Mouse (Mus musculus): ENCODE results near the gene Tmem94. TPM values are rescaled to one million over a fixed set of nuclear protein-coding genes. Genes with fewer than 3 reads are reported as not detected.

Gene Tmem94
- polyA plus RNA-seq, 1 experiment, result 84.7 TPM

- Histone ChIP-seq H3K27ac (ENCODE audit: control insufficient read depth, insufficient read depth, low read length) (no peak overlapping the region), H3K4me1 (replicated peaks; ENCODE audit: control insufficient read depth, insufficient read depth, low read length) (peaks cover 10% of the 10 kb centered on the region), H3K4me3 (ENCODE audit: control insufficient read depth, insufficient read depth, low read length) (peak overlapping the region; percentile 74), H3K36me3 (ENCODE audit: control insufficient read depth, insufficient read depth, low read length) (no peaks in the 10 kb centered on the region), H3K27me3 (ENCODE audit: control insufficient read depth, insufficient read depth, low read length) (no peaks in the 10 kb centered on the region)
- no peak for DNase-seq
- 29% methylated on average over 11 of the region's 11 CpGs for WGBS
- TF ChIP-seq POLR2A (IDR thresholded peaks at IDR 0.05; ENCODE audit: control insufficient read depth, extremely low read depth, insufficient read depth, low read length, poor library complexity), result no peak
- no peak for TF ChIP-seq CTCF (IDR thresholded peaks at IDR 0.05; ENCODE audit: borderline replicate concordance, control insufficient read depth, extremely low read depth, insufficient read depth, low read length, poor library complexity)
Observed at GRCm38 (mm10) chr11:115824813-115825212, 59.6 kb downstream of the Tmem94 start.

DNA sequence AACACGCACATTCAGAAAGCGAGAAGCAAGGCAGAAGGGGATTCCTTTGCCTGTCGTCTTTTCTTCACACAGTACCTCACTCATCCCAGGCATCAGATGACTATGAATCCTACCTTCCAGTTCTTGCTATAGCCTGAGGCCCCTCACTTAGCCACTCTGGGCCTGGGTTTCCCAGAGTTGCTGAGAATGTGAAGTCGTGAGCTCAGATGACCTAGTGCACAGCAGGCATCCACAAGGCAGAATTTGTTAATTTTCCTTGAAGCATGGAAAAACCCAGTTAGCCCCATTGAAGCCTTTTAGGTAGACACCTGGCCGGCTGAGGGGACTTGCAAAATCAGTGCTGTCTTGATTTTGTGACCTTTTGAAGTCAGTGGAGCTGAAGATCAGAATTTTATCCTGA is 61.3 kb downstream of the Tmem94 start:
- no peak overlapping the region for H3K4me3 ChIP-seq (ENCODE audit: control insufficient read depth, insufficient read depth, low read length)
- H3K36me3 ChIP-seq (ENCODE audit: control insufficient read depth, insufficient read depth, low read length), result no peaks in the 10 kb centered on the region
- DNase-seq, result no peak
- 93% methylated on average over 5 of the region's 5 CpGs for WGBS
- TF ChIP-seq POLR2A (IDR thresholded peaks at IDR 0.05; ENCODE audit: control insufficient read depth, extremely low read depth, insufficient read depth, low read length, poor library complexity) (no peak), CTCF (IDR thresholded peaks at IDR 0.05; ENCODE audit: borderline replicate concordance, control insufficient read depth, extremely low read depth, insufficient read depth, low read length, poor library complexity) (no peak)
- H3K27me3 ChIP-seq (ENCODE audit: control insufficient read depth, insufficient read depth, low read length), result no peaks in the 10 kb centered on the region
- H3K4me1 ChIP-seq (replicated peaks; ENCODE audit: control insufficient read depth, insufficient read depth, low read length), result peaks cover 10% of the 10 kb centered on the region
- no peak overlapping the region for H3K27ac ChIP-seq (ENCODE audit: control insufficient read depth, insufficient read depth, low read length)

- no peak for DNase-seq
- Histone ChIP-seq H3K4me3 (ENCODE audit: control insufficient read depth, insufficient read depth, low read length) (no peak overlapping the region), H3K36me3 (ENCODE audit: control insufficient read depth, insufficient read depth, low read length) (no peaks in the 10 kb centered on the region), H3K4me1 (replicated peaks; ENCODE audit: control insufficient read depth, insufficient read depth, low read length) (peaks cover 10% of the 10 kb centered on the region), H3K27me3 (ENCODE audit: control insufficient read depth, insufficient read depth, low read length) (no peaks in the 10 kb centered on the region), H3K27ac (ENCODE audit: control insufficient read depth, insufficient read depth, low read length) (no peak overlapping the region)
- WGBS, result 95% methylated on average over 6 of the region's 6 CpGs
- TF ChIP-seq CTCF (IDR thresholded peaks at IDR 0.05; ENCODE audit: borderline replicate concordance, control insufficient read depth, extremely low read depth, insufficient read depth, low read length, poor library complexity) (no peak), POLR2A (IDR thresholded peaks at IDR 0.05; ENCODE audit: control insufficient read depth, extremely low read depth, insufficient read depth, low read length, poor library complexity) (no peak)
Observed at GRCm38 (mm10) chr11:115827624-115828023, 62.4 kb downstream of the Tmem94 start.

- H3K4me3 ChIP-seq (ENCODE audit: control insufficient read depth, insufficient read depth, low read length), result no peak overlapping the region
- H3K27ac ChIP-seq (ENCODE audit: control insufficient read depth, insufficient read depth, low read length), result no peak overlapping the region
- H3K36me3 ChIP-seq (ENCODE audit: control insufficient read depth, insufficient read depth, low read length), result no peaks in the 10 kb centered on the region
- 75% methylated on average over 4 of the region's 4 CpGs for WGBS
- H3K4me1 ChIP-seq (replicated peaks; ENCODE audit: control insufficient read depth, insufficient read depth, low read length), result peaks cover 6% of the 10 kb centered on the region
- TF ChIP-seq CTCF (IDR thresholded peaks at IDR 0.05; ENCODE audit: borderline replicate concordance, control insufficient read depth, extremely low read depth, insufficient read depth, low read length, poor library complexity) (no peak), POLR2A (IDR thresholded peaks at IDR 0.05; ENCODE audit: control insufficient read depth, extremely low read depth, insufficient read depth, low read length, poor library complexity) (no peak)
- no peak for DNase-seq
- H3K27me3 ChIP-seq (ENCODE audit: control insufficient read depth, insufficient read depth, low read length), result no peaks in the 10 kb centered on the region
Observed at GRCm38 (mm10) chr11:115829036-115829435, 63.8 kb downstream of the Tmem94 start.

GRCm38 (mm10) chr11:115830550-115831325 is 65.5 kb downstream of the Tmem94 start:
- 93% methylated on average over 25 of the region's 25 CpGs for WGBS
- H3K27me3 ChIP-seq (ENCODE audit: control insufficient read depth, insufficient read depth, low read length), result no peaks in the 10 kb centered on the region
- no peak for DNase-seq
- H3K27ac ChIP-seq (ENCODE audit: control insufficient read depth, insufficient read depth, low read length), result no peak overlapping the region
- H3K4me1 ChIP-seq (replicated peaks; ENCODE audit: control insufficient read depth, insufficient read depth, low read length), result no peaks in the 10 kb centered on the region
- no peak for TF ChIP-seq POLR2A (IDR thresholded peaks at IDR 0.05; ENCODE audit: control insufficient read depth, extremely low read depth, insufficient read depth, low read length, poor library complexity)
- no peak for TF ChIP-seq CTCF (IDR thresholded peaks at IDR 0.05; ENCODE audit: borderline replicate concordance, control insufficient read depth, extremely low read depth, insufficient read depth, low read length, poor library complexity)
- H3K4me3 ChIP-seq (ENCODE audit: control insufficient read depth, insufficient read depth, low read length), result no peak overlapping the region
- H3K36me3 ChIP-seq (ENCODE audit: control insufficient read depth, insufficient read depth, low read length), result no peaks in the 10 kb centered on the region

GRCm38 (mm10) chr11:115831518-115831917 is 66.3 kb downstream of the Tmem94 start:
- no peak overlapping the region for H3K27ac ChIP-seq (ENCODE audit: control insufficient read depth, insufficient read depth, low read length)
- DNase-seq, result no peak
- no peaks in the 10 kb centered on the region for H3K4me1 ChIP-seq (replicated peaks; ENCODE audit: control insufficient read depth, insufficient read depth, low read length)
- no peaks in the 10 kb centered on the region for H3K36me3 ChIP-seq (ENCODE audit: control insufficient read depth, insufficient read depth, low read length)
- no peak for TF ChIP-seq CTCF (IDR thresholded peaks at IDR 0.05; ENCODE audit: borderline replicate concordance, control insufficient read depth, extremely low read depth, insufficient read depth, low read length, poor library complexity)
- no peak for TF ChIP-seq POLR2A (IDR thresholded peaks at IDR 0.05; ENCODE audit: control insufficient read depth, extremely low read depth, insufficient read depth, low read length, poor library complexity)
- WGBS, result 85% methylated on average over 3 of the region's 3 CpGs
- no peaks in the 10 kb centered on the region for H3K27me3 ChIP-seq (ENCODE audit: control insufficient read depth, insufficient read depth, low read length)
- H3K4me3 ChIP-seq (ENCODE audit: control insufficient read depth, insufficient read depth, low read length), result no peak overlapping the region

Measured in thymus, adult 2 months (tissue).